Mouse (Mus musculus) limb, embryonic 11.5 days (tissue): ENCODE measurements at regions not wholly inside any gene's neighbourhood (a gene's known extent, or its start where the extent isn't known, plus 50 kb on each side); places are given as distances from the start of the nearest gene placed in this dataset.

ENCODE experiments used
- ATAC-seq: fragments of 200-750 bp; cut with Nextera tagmentation; 2 replicates; pipeline ENCODE4 v1.8.0; 2017; ENCODE audit warnings: low read depth; ENCODE audit not compliant: insufficient number of reproducible peaks, low FRiP score, low TSS enrichment
- DNase-seq: peaks from one replicate; pipeline ENCODE4 v3.0.0-alpha.2; 2015; ENCODE audit warnings: low spot score
- H3K27ac ChIP-seq: fragments of 300-500 bp; sonication (generic); replicated peaks from 2 replicates; pipeline ENCODE4 v1.5.1; 2014; ENCODE audit warnings: low read depth, mild to moderate bottlenecking, low read length
- H3K27me3 ChIP-seq: fragments of 300-500 bp; sonication (generic); 2 replicates; pipeline ENCODE4 v1.6.1; 2014; ENCODE audit warnings: mild to moderate bottlenecking, low read length, mixed read lengths; ENCODE audit not compliant: control insufficient read depth, insufficient read depth
- H3K36me3 ChIP-seq: fragments of 300-500 bp; sonication (generic); 2 replicates; pipeline ENCODE4 v1.6.1; 2014; ENCODE audit warnings: mild to moderate bottlenecking, low read length, moderate library complexity, mixed read lengths; ENCODE audit not compliant: control insufficient read depth, insufficient read depth
- H3K4me1 ChIP-seq: fragments of 300-500 bp; sonication (generic); 2 replicates; pipeline ENCODE4 v1.6.1; 2014; ENCODE audit warnings: low read length, mixed read lengths; ENCODE audit not compliant: control insufficient read depth, insufficient read depth
- H3K4me2 ChIP-seq: fragments of 300-500 bp; sonication (generic); 2 replicates; pipeline ENCODE4 v1.6.1; 2014; ENCODE audit warnings: low read depth, mild to moderate bottlenecking, moderate library complexity; ENCODE audit not compliant: severe bottlenecking
- H3K4me3 ChIP-seq: fragments of 300-500 bp; sonication (generic); 2 replicates; pipeline ENCODE4 v1.5.1; 2014; ENCODE audit warnings: low read depth, low read length
- H3K9ac ChIP-seq: fragments of 300-500 bp; sonication (generic); 2 replicates; pipeline ENCODE4 v1.6.1; 2014; ENCODE audit warnings: mild to moderate bottlenecking, low read length
- H3K9me3 ChIP-seq: fragments of 300-500 bp; sonication (generic); 2 replicates; pipeline ENCODE4 v1.6.1; 2016; ENCODE audit warnings: low read length; ENCODE audit not compliant: control insufficient read depth
- WGBS: fragments of 180-500 bp; shearing (Covaris S2); extraction: QIAGEN DNeasy Blood & Tissue Kit; methylation state at CpG from one replicate; pipeline ENCODE4 v1.1.7; 2014; 5-methylcytosine and 5-hydroxymethylcytosine counted together

DNA sequence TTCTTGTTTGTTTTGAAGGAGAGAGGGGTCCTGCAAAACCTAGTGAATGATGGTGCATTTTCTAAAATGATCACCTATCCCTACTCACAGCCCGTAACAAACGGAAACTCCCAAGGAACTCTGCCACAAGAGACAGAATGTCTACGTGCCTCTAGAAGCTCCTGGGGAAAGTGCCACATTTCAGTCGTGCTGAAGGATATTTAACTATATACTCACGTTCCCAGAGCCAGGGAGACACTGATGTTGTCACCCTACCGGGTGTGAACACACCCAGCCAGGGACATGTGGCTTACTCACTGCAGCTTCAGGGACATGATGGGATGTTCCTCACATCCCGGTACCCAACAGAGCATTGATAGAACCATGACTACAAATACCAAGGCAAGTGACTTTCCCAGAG lies 456.7 kb downstream of the Irx1 start:
- Histone ChIP-seq H3K27ac (no peak overlapping the region), H3K4me3 (no peak overlapping the region), H3K4me1 (peaks cover 6% of the 10 kb centered on the region), H3K36me3 (no peaks in the 10 kb centered on the region), H3K27me3 (0 out of 2 replicates have a peak, but pooled peaks cover 3% of the 10 kb centered on the region), H3K4me2 (no peak overlapping the region), H3K9ac (no peak overlapping the region), H3K9me3 (no peaks in the 10 kb centered on the region)
- 32% methylated on average over 7 of the region's 7 CpGs for WGBS
- ATAC-seq = no peak
- no peak for DNase-seq

DNA sequence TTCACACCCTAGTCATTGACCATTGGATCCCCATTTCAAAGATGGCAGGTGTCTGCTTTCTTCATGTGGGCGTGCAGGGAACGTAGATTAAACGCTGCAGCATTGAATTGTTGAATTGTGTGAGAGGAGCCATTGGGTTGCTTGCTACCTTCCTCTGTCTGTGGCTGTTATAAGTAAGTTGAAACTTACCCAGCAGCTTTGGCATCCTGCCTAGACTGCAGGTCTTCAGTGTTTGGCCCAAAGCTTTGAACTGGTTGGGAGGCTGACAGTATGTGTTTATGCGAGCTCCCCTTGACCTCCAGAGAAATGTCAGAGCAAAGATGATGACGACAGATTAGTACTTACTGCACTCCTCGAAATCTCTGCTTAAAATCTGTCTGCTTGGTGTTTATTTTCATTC lies 473.8 kb downstream of the Irx1 start:
- Histone ChIP-seq H3K4me3 (no peak overlapping the region), H3K4me1 (no peaks in the 10 kb centered on the region), H3K9me3 (no peaks in the 10 kb centered on the region), H3K27me3 (no peaks in the 10 kb centered on the region), H3K36me3 (no peaks in the 10 kb centered on the region), H3K27ac (no peak overlapping the region), H3K9ac (no peak overlapping the region), H3K4me2 (no peak overlapping the region)
- DNase-seq = no peak
- ATAC-seq = no peak
- 86% methylated on average over 6 of the region's 6 CpGs for WGBS

DNA sequence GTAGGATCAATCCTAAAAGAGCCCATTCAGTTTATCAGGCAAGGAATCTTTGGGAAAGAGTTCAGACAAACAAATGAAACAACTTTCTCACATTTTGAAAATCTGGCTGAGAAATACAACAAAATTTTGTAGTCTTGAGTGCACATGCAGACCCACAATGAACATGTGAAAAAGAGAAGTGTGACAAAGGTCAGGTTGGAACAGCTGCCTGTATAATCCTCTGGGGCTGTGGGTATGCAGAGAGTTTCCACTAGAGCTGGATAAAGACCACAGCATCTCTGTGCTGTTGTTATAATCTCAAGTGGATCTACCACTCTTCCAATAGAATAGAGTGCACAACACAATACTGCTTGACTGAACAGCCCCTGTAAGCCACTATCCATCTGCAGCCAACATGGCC lies 482.3 kb downstream of the Irx1 start:
- DNase-seq (no peak), ATAC-seq (no peak)
- Histone ChIP-seq H3K27ac (no peak overlapping the region), H3K4me3 (no peak overlapping the region), H3K4me2 (no peak overlapping the region), H3K9me3 (no peaks in the 10 kb centered on the region), H3K36me3 (no peaks in the 10 kb centered on the region), H3K27me3 (no peaks in the 10 kb centered on the region), H3K9ac (no peak overlapping the region), H3K4me1 (no peaks in the 10 kb centered on the region)

DNA sequence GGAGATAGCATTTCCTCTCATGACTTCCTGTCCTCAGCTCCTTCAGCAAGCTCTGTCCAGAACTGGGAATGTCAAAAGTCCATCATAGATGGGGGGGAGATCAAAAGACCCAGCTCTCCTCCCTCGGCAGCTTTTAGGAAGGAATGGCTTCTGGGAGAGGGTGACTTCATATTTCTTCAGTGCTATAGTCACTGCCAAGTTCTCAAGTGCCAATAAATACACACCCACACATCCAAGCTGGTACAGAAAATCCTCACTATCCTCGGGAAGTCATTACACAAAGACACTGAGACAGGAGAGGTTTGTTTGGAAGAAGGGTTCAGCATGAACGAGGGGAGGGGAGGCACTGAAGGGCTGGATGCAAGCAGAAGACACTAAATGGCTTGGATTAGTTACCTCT lies 502.0 kb downstream of the Irx1 start:
- Histone ChIP-seq H3K27me3 (peaks cover 23% of the 10 kb centered on the region), H3K9me3 (no peaks in the 10 kb centered on the region), H3K27ac (no peak overlapping the region), H3K9ac (no peak overlapping the region), H3K4me3 (no peak overlapping the region), H3K4me2 (no peak overlapping the region), H3K4me1 (no peaks in the 10 kb centered on the region), H3K36me3 (no peaks in the 10 kb centered on the region)
- no peak for DNase-seq
- no peak for ATAC-seq
- WGBS = 67% methylated on average over 3 of the region's 3 CpGs

DNA sequence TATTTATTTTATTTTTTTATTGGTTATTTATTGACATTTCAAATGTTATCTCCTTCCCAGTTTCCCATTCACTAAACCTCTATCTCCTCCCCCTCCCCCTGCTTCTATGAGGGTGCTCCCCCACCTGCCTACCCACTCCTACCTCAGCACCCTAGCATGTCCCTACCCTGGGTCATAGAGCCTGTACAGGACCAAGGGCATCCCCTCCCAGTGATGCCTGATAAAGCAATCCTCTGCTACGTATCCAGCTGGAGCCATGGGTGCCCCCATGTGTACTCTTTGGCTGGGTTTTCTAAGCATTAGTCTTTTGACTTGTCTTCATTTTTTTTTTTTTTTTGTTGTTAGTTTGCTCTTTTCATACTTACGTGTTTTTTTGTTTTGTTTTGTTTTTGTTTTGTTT lies 502.9 kb downstream of the Irx1 start:
- Histone ChIP-seq H3K27ac (no peak overlapping the region), H3K4me1 (no peaks in the 10 kb centered on the region), H3K36me3 (no peaks in the 10 kb centered on the region), H3K4me2 (no peak overlapping the region), H3K9ac (no peak overlapping the region), H3K27me3 (peaks cover 25% of the 10 kb centered on the region), H3K4me3 (no peak overlapping the region), H3K9me3 (no peaks in the 10 kb centered on the region)
- ATAC-seq (no peak), DNase-seq (no peak)
- WGBS = 87% methylated on average over 2 of the region's 2 CpGs

- no peak for DNase-seq
- Histone ChIP-seq H3K9me3 (no peaks in the 10 kb centered on the region), H3K27me3 (peaks cover 30% of the 10 kb centered on the region), H3K36me3 (no peaks in the 10 kb centered on the region), H3K9ac (no peak overlapping the region), H3K4me2 (no peak overlapping the region), H3K4me1 (no peaks in the 10 kb centered on the region), H3K4me3 (no peak overlapping the region), H3K27ac (no peak overlapping the region)
- WGBS = 58% methylated on average over 9 of the region's 9 CpGs
- no peak for ATAC-seq
Observed at GRCm38 (mm10) chr13:71460097-71460496, 503.4 kb downstream of the Irx1 start.

DNA sequence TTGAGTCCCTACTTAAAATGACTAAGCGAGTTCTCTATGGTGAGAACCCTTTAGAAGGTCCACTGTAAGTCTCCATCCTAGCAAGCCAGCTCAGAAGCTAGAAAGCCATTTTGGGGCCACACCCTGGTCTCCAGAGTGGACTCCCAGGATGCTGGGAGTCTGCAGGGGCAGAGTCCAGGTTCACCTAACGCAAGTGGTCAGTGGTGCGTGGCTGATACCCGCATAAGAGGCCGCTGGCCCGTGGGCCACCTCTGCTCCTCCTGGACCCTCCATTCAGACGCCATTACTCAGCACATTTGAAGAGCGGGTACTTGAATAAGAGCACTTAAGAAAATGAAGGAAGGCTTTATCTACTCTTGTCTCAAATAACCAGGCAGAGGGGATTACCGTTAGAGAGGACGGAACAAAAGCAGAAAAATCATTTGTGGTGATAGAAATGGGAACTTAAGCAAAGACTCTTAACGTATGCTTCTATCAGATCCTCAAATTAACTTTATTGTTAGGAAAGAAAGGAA lies 504.4 kb downstream of the Irx1 start:
- peaks cover 30% of the 10 kb centered on the region for H3K27me3 ChIP-seq
- 34% methylated on average over 11 of the region's 11 CpGs for WGBS
- no peak for ATAC-seq
- no peaks in the 10 kb centered on the region for H3K9me3 ChIP-seq
- no peaks in the 10 kb centered on the region for H3K36me3 ChIP-seq
- H3K4me1 ChIP-seq = no peaks in the 10 kb centered on the region
- no peak overlapping the region for H3K4me2 ChIP-seq
- no peak overlapping the region for H3K4me3 ChIP-seq
- no peak overlapping the region for H3K27ac ChIP-seq
- no peak for DNase-seq
- no peak overlapping the region for H3K9ac ChIP-seq

DNA sequence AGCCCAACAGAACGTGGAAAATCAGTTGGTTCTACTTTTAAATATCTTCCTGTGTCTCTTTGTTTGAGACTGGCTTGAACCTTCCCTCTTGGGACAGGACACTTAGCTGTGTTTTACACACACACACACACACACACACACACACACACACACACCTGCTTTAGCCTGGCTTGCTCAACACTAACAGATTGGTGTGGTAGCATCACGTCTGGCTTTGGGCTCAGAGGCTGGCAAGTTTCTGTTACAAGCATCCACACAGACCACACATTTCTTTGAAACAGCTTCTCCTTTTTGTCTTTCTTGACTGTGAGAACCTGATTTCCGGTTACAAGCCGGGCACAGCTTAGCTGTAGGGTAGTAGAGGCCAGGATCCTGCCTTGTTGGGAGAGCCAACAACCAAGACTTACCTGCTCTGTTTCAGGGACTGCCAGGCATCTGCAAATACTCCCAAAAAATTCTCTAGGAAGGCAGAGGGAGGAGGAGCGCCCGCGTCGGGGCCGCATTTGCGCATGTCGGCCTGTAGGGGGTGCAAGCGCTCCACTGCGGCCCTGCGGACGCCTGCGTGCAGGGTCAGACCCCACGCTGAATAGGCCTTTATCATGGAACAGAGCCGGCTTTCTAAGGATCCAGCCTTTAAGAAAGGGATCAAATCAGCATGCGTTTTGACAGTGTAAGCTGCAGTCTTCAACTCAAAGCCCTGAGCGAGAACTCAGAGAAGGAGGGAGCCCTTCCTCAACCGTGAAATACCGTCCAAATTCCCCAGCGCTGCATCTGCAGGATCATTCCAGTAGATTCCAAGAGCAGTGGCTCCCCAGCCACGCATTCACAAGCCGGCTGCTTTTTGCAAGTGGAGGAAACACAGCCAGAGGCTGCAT lies 505.2 kb downstream of the Irx1 start:
- ATAC-seq = peak; percentile 70
- H3K9me3 ChIP-seq = no peaks in the 10 kb centered on the region
- H3K27ac ChIP-seq = no peak overlapping the region
- H3K27me3 ChIP-seq = peaks cover 32% of the 10 kb centered on the region
- peak overlapping the region; percentile 34; the same call in 1 of the 2 replicates for H3K4me2 ChIP-seq
- DNase-seq = peak; percentile 92
- H3K36me3 ChIP-seq = no peaks in the 10 kb centered on the region
- WGBS = 5% methylated on average over 25 of the region's 25 CpGs
- no peak overlapping the region for H3K9ac ChIP-seq
- no peaks in the 10 kb centered on the region for H3K4me1 ChIP-seq
- H3K4me3 ChIP-seq = no peak overlapping the region
